In genomic region chr4:116077240-116078095, GRCm38 (mm10) we compare ENCODE assay signal across 8 mouse cellular contexts. TPM values are rescaled to one million over a fixed set of nuclear protein-coding genes. Genes with fewer than 3 reads are reported as not detected.
DNase-seq lines count a peak whose midpoint lies in the region; ATAC-seq lines count a peak whose summit lies in the region.

No protein-coding gene starts in this region.

- H3K27me3 ChIP-seq in heart, embryonic 12.5 days (replicated peaks), result no peaks in the 10 kb centered on the region
- no peaks in the 10 kb centered on the region for H3K27me3 ChIP-seq in limb, embryonic 12.5 days
- no peaks in the 10 kb centered on the region for H3K27me3 ChIP-seq in stomach, embryonic 16.5 days (ENCODE audit: control insufficient read depth, insufficient read depth, low read length)

- peaks cover 23% of the 10 kb centered on the region for H3K36me3 ChIP-seq in heart, embryonic 12.5 days
- H3K36me3 ChIP-seq in limb, embryonic 12.5 days, result peaks cover 37% of the 10 kb centered on the region
- H3K36me3 ChIP-seq in stomach, embryonic 16.5 days (ENCODE audit: control insufficient read depth, insufficient read depth, low read length), result peaks cover 5% of the 10 kb centered on the region; the same call in 1 of the 2 replicates

- H3K4me3 ChIP-seq in heart, embryonic 12.5 days, result peak overlapping the region; percentile 95
- H3K4me3 ChIP-seq in limb, embryonic 12.5 days (replicated peaks), result peak overlapping the region; percentile 98
- H3K4me3 ChIP-seq in stomach, embryonic 16.5 days (replicated peaks; ENCODE audit: low read length), result peak overlapping the region; percentile 99

- peak overlapping the region; percentile 100 for H3K9ac ChIP-seq in heart, embryonic 12.5 days
- H3K9ac ChIP-seq in limb, embryonic 12.5 days (replicated peaks), result peak overlapping the region; percentile 99
- peak overlapping the region; percentile 99 for H3K9ac ChIP-seq in stomach, embryonic 16.5 days (ENCODE audit: low read length)

- WGBS in heart, embryonic 12.5 days, result 40% methylated on average over 3 of the region's 3 CpGs
- 65% methylated on average over 3 of the region's 3 CpGs for WGBS in limb, embryonic 12.5 days
- 50% methylated on average over 3 of the region's 3 CpGs for WGBS in stomach, embryonic 16.5 days

- H3K4me1 ChIP-seq in heart, embryonic 12.5 days (replicated peaks), result peaks cover 28% of the 10 kb centered on the region
- H3K4me1 ChIP-seq in limb, embryonic 12.5 days (replicated peaks), result peaks cover 26% of the 10 kb centered on the region
- peaks cover 27% of the 10 kb centered on the region for H3K4me1 ChIP-seq in stomach, embryonic 16.5 days (ENCODE audit: control insufficient read depth, insufficient read depth, low read length)

- DNase-seq in kidney, adult 18-20 months, result peak; percentile 15
- no peak for DNase-seq in kidney, postnatal 14 days
- peak; percentile 60 for DNase-seq in adipocyte (ENCODE audit: low spot score)
- no peak for DNase-seq in thymus, postnatal 4 days
- no peak for DNase-seq in right cerebral cortex, postnatal 4 days

- peak overlapping the region; percentile 88 for H3K4me2 ChIP-seq in heart, embryonic 12.5 days
- H3K4me2 ChIP-seq in limb, embryonic 12.5 days, result peak overlapping the region; percentile 90
- peak overlapping the region; percentile 91 for H3K4me2 ChIP-seq in stomach, embryonic 16.5 days (ENCODE audit: low read depth, low read length)

- no peaks in the 10 kb centered on the region for H3K9me3 ChIP-seq in heart, embryonic 12.5 days (replicated peaks)
- no peaks in the 10 kb centered on the region for H3K9me3 ChIP-seq in limb, embryonic 12.5 days
- no peaks in the 10 kb centered on the region for H3K9me3 ChIP-seq in stomach, embryonic 16.5 days (replicated peaks; ENCODE audit: control insufficient read depth, low read length)

- peak overlapping the region; percentile 99 for H3K27ac ChIP-seq in heart, embryonic 12.5 days (ENCODE audit: poor library complexity, severe bottlenecking)
- H3K27ac ChIP-seq in limb, embryonic 12.5 days, result peak overlapping the region; percentile 99
- peak overlapping the region; percentile 98 for H3K27ac ChIP-seq in stomach, embryonic 16.5 days (ENCODE audit: low read length)

- no peak for ATAC-seq in heart, embryonic 12.5 days (ENCODE audit: insufficient number of reproducible peaks, low FRiP score)
- ATAC-seq in limb, embryonic 12.5 days (ENCODE audit: insufficient number of reproducible peaks, insufficient read depth, low FRiP score, low TSS enrichment, low read depth), result no peak
- no peak for ATAC-seq in stomach, embryonic 16.5 days (ENCODE audit: insufficient read depth, low FRiP score)

RNA-seq across cellular contexts. Expression of gene Lrrc41, which starts 2.4 kb away (rescaled TPM):
- 60.2 and 63.3 TPM in 2 replicates for polyA plus RNA-seq in heart, embryonic 12.5 days (2016; fragmentation: Nextera tagmentation; extraction: Ambion mirVana)
- 78.9 and 82.6 TPM in 2 replicates for polyA plus RNA-seq in limb, embryonic 12.5 days (2016; fragmentation: Nextera tagmentation; extraction: Ambion mirVana)
- polyA plus RNA-seq in stomach, embryonic 16.5 days (2015; fragmentation: Nextera tagmentation; extraction: Ambion mirVana), result 65.9 and 67.1 TPM in 2 replicates

RNA-seq across cellular contexts. Expression of gene Uqcrh, which starts 2.6 kb away (rescaled TPM):
- polyA plus RNA-seq in heart, embryonic 12.5 days (2016; fragmentation: Nextera tagmentation; extraction: Ambion mirVana), result 868 and 885 TPM in 2 replicates
- 436 and 452 TPM in 2 replicates for polyA plus RNA-seq in limb, embryonic 12.5 days (2016; fragmentation: Nextera tagmentation; extraction: Ambion mirVana)
- polyA plus RNA-seq in stomach, embryonic 16.5 days (2015; fragmentation: Nextera tagmentation; extraction: Ambion mirVana), result 512 and 553 TPM in 2 replicates

RNA-seq across cellular contexts. Expression of gene Nsun4, which starts 23.8 kb away (rescaled TPM):
- polyA plus RNA-seq in heart, embryonic 12.5 days (2016; fragmentation: Nextera tagmentation; extraction: Ambion mirVana), result 24.9 and 28.8 TPM in 2 replicates
- 18.4 and 21.1 TPM in 2 replicates for polyA plus RNA-seq in limb, embryonic 12.5 days (2016; fragmentation: Nextera tagmentation; extraction: Ambion mirVana)
- polyA plus RNA-seq in stomach, embryonic 16.5 days (2015; fragmentation: Nextera tagmentation; extraction: Ambion mirVana), result 18.5 and 18.8 TPM in 2 replicates

RNA-seq across cellular contexts. Expression of gene Rad54l, which starts 46.0 kb away (rescaled TPM):
- polyA plus RNA-seq in heart, embryonic 12.5 days (2016; fragmentation: Nextera tagmentation; extraction: Ambion mirVana), result 25.1 and 25.9 TPM in 2 replicates
- 53.9 and 59.2 TPM in 2 replicates for polyA plus RNA-seq in limb, embryonic 12.5 days (2016; fragmentation: Nextera tagmentation; extraction: Ambion mirVana)
- polyA plus RNA-seq in stomach, embryonic 16.5 days (2015; fragmentation: Nextera tagmentation; extraction: Ambion mirVana), result 20.9 and 24.1 TPM in 2 replicates

RNA-seq across cellular contexts. Expression of gene Pomgnt1, which starts 46.2 kb away (rescaled TPM):
- polyA plus RNA-seq in heart, embryonic 12.5 days (2016; fragmentation: Nextera tagmentation; extraction: Ambion mirVana), result 71.5 and 74.8 TPM in 2 replicates
- 73.8 and 74.8 TPM in 2 replicates for polyA plus RNA-seq in limb, embryonic 12.5 days (2016; fragmentation: Nextera tagmentation; extraction: Ambion mirVana)
- polyA plus RNA-seq in stomach, embryonic 16.5 days (2015; fragmentation: Nextera tagmentation; extraction: Ambion mirVana), result 49.4 and 50.0 TPM in 2 replicates

Comparison
In these comparisons a context has a peak if more than half of its experiments do, and no peak if none do; other contexts are left out.
1. DNase-seq: peak in kidney, adult 18-20 months (single experiment) and adipocyte (single experiment); none in kidney, postnatal 14 days (single experiment), thymus, postnatal 4 days (single experiment) and right cerebral cortex, postnatal 4 days (single experiment).
2. Peak in every context shown above with its lines, with median percentiles within 50 percentile points of each other: H3K27ac ChIP-seq, H3K4me2 ChIP-seq, H3K4me3 ChIP-seq and H3K9ac ChIP-seq.